Mouse (Mus musculus): ENCODE data around the gene Pon2. TPM values are rescaled to one million over a fixed set of nuclear protein-coding genes. Genes with fewer than 3 reads are reported as not detected.

Pon2 gene
- total RNA-seq, 1 experiment: 12.7 TPM

GRCm38 (mm10) chr6:5291450-5291849 lies 6.8 kb downstream of the Pon2 start:
- no peaks in the 10 kb centered on the region for H3K9me3 ChIP-seq (ENCODE audit: control insufficient read depth, insufficient read depth, low read depth, low read length)
- TF ChIP-seq HCFC1 (IDR thresholded peaks at IDR 0.05; ENCODE audit: borderline replicate concordance, insufficient read depth, low read length) (no peak), ZC3H11A (IDR thresholded peaks at IDR 0.05; ENCODE audit: borderline replicate concordance, low read depth, low read length) (no peak), ZNF384 (IDR thresholded peaks at IDR 0.05; ENCODE audit: low read depth, low read length) (no peak), MAFK (IDR thresholded peaks at IDR 0.05; ENCODE audit: insufficient read depth, low read depth, low read length) (no peak), CHD2 (IDR thresholded peaks at IDR 0.05; ENCODE audit: low read depth, low read length) (no peak)
- no peak overlapping the region for H3K4me3 ChIP-seq (ENCODE audit: insufficient read depth in 1 of 2, low read depth in 1 of 2, low read length in 2 of 2, poor library complexity in 1 of 2, severe bottlenecking in 1 of 2)
- 0 out of 4 replicates have a peak, but pooled peaks cover 0 to under 1% of the 10 kb centered on the region in 2 experiments for H3K4me1 ChIP-seq (ENCODE audit: control insufficient read depth in 2 of 2, insufficient read depth in 2 of 2, low read length in 2 of 2, poor library complexity in 1 of 2)
- no peaks in the 10 kb centered on the region for H3K36me3 ChIP-seq (ENCODE audit: control insufficient read depth, insufficient read depth, low read length, poor library complexity, severe bottlenecking)
- no peak for DNase-seq (ENCODE audit: low read depth, low spot score)
- no peak overlapping the region for H3K9ac ChIP-seq (ENCODE audit: insufficient read depth, low read depth, low read length, poor library complexity, severe bottlenecking)
- H3K27ac ChIP-seq (ENCODE audit: insufficient read depth, low read depth, low read length, poor library complexity, severe bottlenecking): no peak overlapping the region
- in situ Hi-C loops (cut with MboI; ENCODE audit: low sequenced_read_pairs in 2 of 2, unreplicated experiment in 2 of 2): no loop called here

GRCm38 (mm10) chr6:5287919-5288318 lies 10.3 kb downstream of the Pon2 start:
- Histone ChIP-seq H3K36me3 (ENCODE audit: control insufficient read depth, insufficient read depth, low read length, poor library complexity, severe bottlenecking) (no peaks in the 10 kb centered on the region), H3K9ac (ENCODE audit: insufficient read depth, low read depth, low read length, poor library complexity, severe bottlenecking) (no peak overlapping the region), H3K4me3 (ENCODE audit: insufficient read depth in 1 of 2, low read depth in 1 of 2, low read length in 2 of 2, poor library complexity in 1 of 2, severe bottlenecking in 1 of 2) (no peak overlapping the region), H3K27ac (ENCODE audit: insufficient read depth, low read depth, low read length, poor library complexity, severe bottlenecking) (no peak overlapping the region), H3K4me1 (ENCODE audit: control insufficient read depth in 2 of 2, insufficient read depth in 2 of 2, low read length in 2 of 2, poor library complexity in 1 of 2) (no peaks in the 10 kb centered on the region), H3K9me3 (ENCODE audit: control insufficient read depth, insufficient read depth, low read depth, low read length) (no peaks in the 10 kb centered on the region)
- DNase-seq (ENCODE audit: low read depth, low spot score): no peak
- TF ChIP-seq HCFC1 (IDR thresholded peaks at IDR 0.05; ENCODE audit: borderline replicate concordance, insufficient read depth, low read length) (no peak), MAFK (IDR thresholded peaks at IDR 0.05; ENCODE audit: insufficient read depth, low read depth, low read length) (no peak), ZC3H11A (IDR thresholded peaks at IDR 0.05; ENCODE audit: borderline replicate concordance, low read depth, low read length) (no peak), CHD2 (IDR thresholded peaks at IDR 0.05; ENCODE audit: low read depth, low read length) (no peak), ZNF384 (IDR thresholded peaks at IDR 0.05; ENCODE audit: low read depth, low read length) (no peak)
- in situ Hi-C loops (cut with MboI; ENCODE audit: low sequenced_read_pairs in 2 of 2, unreplicated experiment in 2 of 2): no loop called here

GRCm38 (mm10) chr6:5287392-5287791 lies 10.9 kb downstream of the Pon2 start:
- Histone ChIP-seq H3K4me1 (ENCODE audit: control insufficient read depth in 2 of 2, insufficient read depth in 2 of 2, low read length in 2 of 2, poor library complexity in 1 of 2) (no peaks in the 10 kb centered on the region), H3K9ac (ENCODE audit: insufficient read depth, low read depth, low read length, poor library complexity, severe bottlenecking) (no peak overlapping the region), H3K36me3 (ENCODE audit: control insufficient read depth, insufficient read depth, low read length, poor library complexity, severe bottlenecking) (no peaks in the 10 kb centered on the region), H3K9me3 (ENCODE audit: control insufficient read depth, insufficient read depth, low read depth, low read length) (no peaks in the 10 kb centered on the region), H3K27ac (ENCODE audit: insufficient read depth, low read depth, low read length, poor library complexity, severe bottlenecking) (no peak overlapping the region), H3K4me3 (ENCODE audit: insufficient read depth in 1 of 2, low read depth in 1 of 2, low read length in 2 of 2, poor library complexity in 1 of 2, severe bottlenecking in 1 of 2) (no peak overlapping the region)
- no peak for TF ChIP-seq ZC3H11A (IDR thresholded peaks at IDR 0.05; ENCODE audit: borderline replicate concordance, low read depth, low read length)
- TF ChIP-seq MAFK (IDR thresholded peaks at IDR 0.05; ENCODE audit: insufficient read depth, low read depth, low read length): no peak
- TF ChIP-seq HCFC1 (IDR thresholded peaks at IDR 0.05; ENCODE audit: borderline replicate concordance, insufficient read depth, low read length): no peak
- in situ Hi-C loops (cut with MboI; ENCODE audit: low sequenced_read_pairs in 2 of 2, unreplicated experiment in 2 of 2): no loop called here
- DNase-seq (ENCODE audit: low read depth, low spot score): no peak

- H3K4me3 ChIP-seq (ENCODE audit: insufficient read depth in 1 of 2, low read depth in 1 of 2, low read length in 2 of 2, poor library complexity in 1 of 2, severe bottlenecking in 1 of 2): no peak overlapping the region
- H3K27ac ChIP-seq (ENCODE audit: insufficient read depth, low read depth, low read length, poor library complexity, severe bottlenecking): no peak overlapping the region
- no peak overlapping the region for H3K9ac ChIP-seq (ENCODE audit: insufficient read depth, low read depth, low read length, poor library complexity, severe bottlenecking)
- H3K4me1 ChIP-seq (ENCODE audit: control insufficient read depth in 2 of 2, insufficient read depth in 2 of 2, low read length in 2 of 2, poor library complexity in 1 of 2): no peaks in the 10 kb centered on the region
- 0 out of 2 replicates have a peak, but pooled peaks cover 2% of the 10 kb centered on the region for H3K36me3 ChIP-seq (ENCODE audit: control insufficient read depth, insufficient read depth, low read length, poor library complexity, severe bottlenecking)
- H3K9me3 ChIP-seq (ENCODE audit: control insufficient read depth, insufficient read depth, low read depth, low read length): no peaks in the 10 kb centered on the region
- in situ Hi-C loops (cut with MboI; ENCODE audit: low sequenced_read_pairs in 2 of 2, unreplicated experiment in 2 of 2): no loop called here
- no peak for TF ChIP-seq CHD2 (IDR thresholded peaks at IDR 0.05; ENCODE audit: low read depth, low read length)
- no peak for TF ChIP-seq MAFK (IDR thresholded peaks at IDR 0.05; ENCODE audit: insufficient read depth, low read depth, low read length)
- no peak for TF ChIP-seq ZNF384 (IDR thresholded peaks at IDR 0.05; ENCODE audit: low read depth, low read length)
- TF ChIP-seq HCFC1 (IDR thresholded peaks at IDR 0.05; ENCODE audit: borderline replicate concordance, insufficient read depth, low read length): no peak
- TF ChIP-seq ZC3H11A (IDR thresholded peaks at IDR 0.05; ENCODE audit: borderline replicate concordance, low read depth, low read length): no peak
- no peak for DNase-seq (ENCODE audit: low read depth, low spot score)
Measured at GRCm38 (mm10) chr6:5282418-5282817, 15.8 kb downstream of the Pon2 start.

Data from ES-E14 (cell line).